Mouse (Mus musculus): Measurements from ENCODE around the gene Sohlh2.

DNA sequence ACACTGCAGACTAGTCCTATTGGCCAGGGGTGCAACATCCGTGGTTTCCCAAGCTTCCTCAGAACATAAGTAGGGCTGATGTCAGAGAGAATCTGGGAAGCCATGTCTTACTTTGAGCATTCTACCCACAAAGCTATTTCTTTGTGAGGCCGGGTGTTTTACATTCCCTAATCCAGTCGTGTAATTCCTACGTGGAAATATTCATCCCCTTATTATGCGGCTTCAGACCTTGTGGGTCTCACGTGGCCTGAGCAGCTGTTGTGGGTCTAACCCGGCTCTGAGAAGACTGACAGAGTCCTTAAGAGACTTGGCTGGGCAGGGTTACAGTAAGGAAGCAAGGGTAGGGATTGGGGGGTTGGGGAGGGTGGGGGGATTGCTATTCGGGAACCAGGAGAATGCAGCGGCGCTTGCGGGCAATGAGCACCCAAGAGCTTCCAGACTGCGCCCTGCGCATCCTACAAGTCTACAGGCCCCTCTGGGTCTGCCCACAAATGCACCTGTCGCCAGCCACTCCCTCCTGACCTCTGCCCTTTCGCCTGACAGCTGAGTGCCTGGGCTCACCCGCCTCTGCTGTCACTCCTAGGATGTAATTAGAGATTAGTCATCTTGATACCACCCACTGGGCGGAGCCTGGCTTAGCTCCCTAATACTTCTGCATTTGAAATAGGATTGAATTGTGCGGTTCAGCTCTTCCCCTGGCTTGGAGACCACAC lies 44.8 kb downstream of the Sohlh2 start:
- TF ChIP-seq CTCF (IDR thresholded peaks at IDR 0.05; ENCODE audit: low read depth) (no peak), EP300 (IDR thresholded peaks at IDR 0.05; ENCODE audit: low read depth) (no peak)
